Mouse (Mus musculus) limb, embryonic 12.5 days (tissue): ENCODE data around the gene Dock1. TPM values are rescaled to one million over a fixed set of nuclear protein-coding genes. Genes with fewer than 3 reads are reported as not detected.

Experiments
- ATAC-seq: fragments of 200-750 bp; cut with Nextera tagmentation; 2 replicates; pipeline ENCODE4 v1.8.0; 2017; ENCODE audit warnings: low read depth, moderate TSS enrichment; ENCODE audit not compliant: insufficient number of reproducible peaks, insufficient read depth, low FRiP score, low TSS enrichment
- H3K27ac ChIP-seq: fragments of 300-500 bp; sonication (generic); 2 replicates; pipeline ENCODE4 v1.5.1; 2016; ENCODE audit warnings: mild to moderate bottlenecking, moderate library complexity
- H3K27me3 ChIP-seq: fragments of 300-500 bp; sonication (generic); 2 replicates; pipeline ENCODE4 v1.6.1; 2016; ENCODE audit warnings: mild to moderate bottlenecking, moderate library complexity
- H3K36me3 ChIP-seq: fragments of 300-500 bp; sonication (generic); 2 replicates; pipeline ENCODE4 v1.6.1; 2016; ENCODE audit warnings: mild to moderate bottlenecking, moderate library complexity
- H3K4me1 ChIP-seq: fragments of 300-500 bp; sonication (generic); replicated peaks from 2 replicates; pipeline ENCODE4 v1.6.1; 2016
- H3K4me2 ChIP-seq: fragments of 300-500 bp; sonication (generic); 2 replicates; pipeline ENCODE4 v1.6.1; 2016; ENCODE audit warnings: mild to moderate bottlenecking, moderate library complexity
- H3K4me3 ChIP-seq: fragments of 300-500 bp; sonication (generic); replicated peaks from 2 replicates; pipeline ENCODE4 v1.5.1; 2016; ENCODE audit warnings: mild to moderate bottlenecking
- H3K9ac ChIP-seq: fragments of 300-500 bp; sonication (generic); replicated peaks from 2 replicates; pipeline ENCODE4 v1.6.1; 2016; ENCODE audit warnings: mild to moderate bottlenecking, moderate library complexity
- H3K9me3 ChIP-seq: fragments of 300-500 bp; sonication (generic); 2 replicates; pipeline ENCODE4 v1.6.1; 2016; ENCODE audit warnings: mild to moderate bottlenecking, moderate library complexity
- WGBS: fragments of 180-500 bp; shearing (Covaris S2); methylation state at CpG from one replicate; pipeline ENCODE4 v1.1.7; 2016; 5-methylcytosine and 5-hydroxymethylcytosine counted together
- polyA plus RNA-seq: library from polyadenylated mRNA; unstranded; fragments of >200 nt; fragmentation: Nextera tagmentation; extraction: Ambion mirVana; gene quantifications from 2 replicates; pipeline ENCODE4 v1.2.1, GENCODE M21; 2016

The Dock1 gene
- polyA plus RNA-seq, 1 experiment from 2014 or later = 47.9 TPM

DNA sequence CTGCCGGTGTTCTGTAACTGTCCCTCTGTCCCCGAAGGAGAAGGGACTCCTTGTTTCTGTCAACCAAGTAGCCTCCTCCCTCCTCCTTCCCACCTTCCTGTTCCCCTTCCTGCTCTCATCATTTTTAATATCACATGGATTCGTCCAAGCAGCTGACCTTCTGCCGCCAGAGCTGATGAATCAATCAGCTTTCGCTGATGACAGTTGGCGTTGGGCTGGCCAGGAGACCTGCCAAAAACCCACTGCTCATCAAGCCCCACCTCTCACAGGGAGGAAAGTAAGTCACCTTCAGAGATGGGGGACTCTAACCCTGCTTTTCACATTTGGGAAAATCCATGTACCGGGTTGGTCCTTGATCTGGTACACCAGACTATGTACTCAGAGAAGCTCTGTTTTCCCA, 87.2 kb downstream of the Dock1 start:
- Histone ChIP-seq H3K9ac (no peak overlapping the region), H3K4me2 (no peak overlapping the region), H3K36me3 (peaks cover 94% of the 10 kb centered on the region), H3K4me3 (no peak overlapping the region), H3K4me1 (no peaks in the 10 kb centered on the region), H3K27ac (no peak overlapping the region), H3K27me3 (no peaks in the 10 kb centered on the region), H3K9me3 (no peaks in the 10 kb centered on the region)
- WGBS = 91% methylated on average over 7 of the region's 7 CpGs
- no peak for ATAC-seq

DNA sequence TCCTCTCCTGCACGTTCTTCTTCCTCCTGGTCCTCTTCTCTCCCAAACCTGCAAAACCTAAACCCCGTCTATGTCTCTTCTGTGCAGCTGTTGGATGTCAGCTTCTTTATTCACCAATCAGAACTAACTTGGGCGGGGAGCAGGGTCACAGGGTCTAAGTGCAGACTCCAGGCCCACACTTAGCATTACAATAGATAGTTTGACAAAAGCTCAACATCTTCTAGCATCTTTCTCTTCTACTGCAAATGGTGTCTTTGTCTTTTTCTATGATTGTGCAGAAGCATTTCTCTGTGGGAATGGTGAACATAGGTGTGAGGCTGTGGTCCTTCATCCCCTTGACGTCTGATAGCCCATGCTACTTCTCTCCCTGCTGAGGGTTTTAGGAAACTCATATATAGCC, 91.3 kb downstream of the Dock1 start:
- Histone ChIP-seq H3K27ac (no peak overlapping the region), H3K4me2 (no peak overlapping the region), H3K36me3 (peaks cover 100% of the 10 kb centered on the region), H3K4me3 (no peak overlapping the region), H3K9ac (no peak overlapping the region), H3K4me1 (no peaks in the 10 kb centered on the region), H3K27me3 (no peaks in the 10 kb centered on the region), H3K9me3 (no peaks in the 10 kb centered on the region)
- ATAC-seq = no peak
- 87% methylated on average over 4 of the region's 4 CpGs for WGBS

DNA sequence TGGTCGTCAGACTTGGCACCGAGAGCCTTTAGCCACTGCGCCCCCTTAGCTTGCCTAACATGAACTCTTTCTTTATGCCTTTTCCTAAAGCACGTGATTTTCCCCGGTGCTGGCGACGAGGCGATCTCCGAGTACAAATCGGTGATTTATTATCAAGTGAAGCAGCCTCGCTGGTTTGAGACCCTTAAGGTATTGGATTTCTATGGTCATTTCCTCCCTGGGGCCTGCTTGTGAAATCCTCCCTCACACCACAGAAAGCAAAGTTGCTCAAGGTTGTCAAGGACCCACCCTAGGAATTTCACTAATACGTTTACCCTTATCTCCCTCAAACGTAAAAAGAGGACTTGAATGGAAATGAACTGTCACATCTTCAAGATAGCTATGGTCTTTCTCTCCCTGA, 94.7 kb downstream of the Dock1 start:
- no peaks in the 10 kb centered on the region for H3K27me3 ChIP-seq
- H3K4me3 ChIP-seq = no peak overlapping the region
- H3K4me1 ChIP-seq = no peaks in the 10 kb centered on the region
- no peak overlapping the region for H3K4me2 ChIP-seq
- WGBS = 78% methylated on average over 13 of the region's 13 CpGs
- H3K9ac ChIP-seq = no peak overlapping the region
- no peak for ATAC-seq
- no peak overlapping the region for H3K27ac ChIP-seq
- H3K9me3 ChIP-seq = no peaks in the 10 kb centered on the region
- H3K36me3 ChIP-seq = peaks cover 100% of the 10 kb centered on the region

DNA sequence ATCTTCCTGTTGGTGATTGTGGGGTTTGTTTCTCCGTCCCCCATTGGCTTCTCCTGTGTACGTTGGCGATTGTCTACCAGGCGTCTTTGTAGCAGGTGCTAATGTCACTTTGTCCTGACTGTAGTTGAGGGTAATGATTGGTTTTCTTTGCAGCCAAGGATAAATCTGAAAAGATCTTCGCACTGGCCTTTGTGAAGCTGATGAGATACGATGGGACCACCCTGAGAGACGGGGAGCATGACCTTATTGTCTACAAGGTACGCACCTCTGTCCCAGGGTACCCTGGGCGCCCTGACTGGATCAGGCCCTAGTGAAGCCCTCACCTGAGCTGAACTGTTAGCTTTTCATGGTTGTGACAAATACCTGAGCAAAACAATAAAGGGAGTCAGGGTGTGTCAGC, 100.9 kb downstream of the Dock1 start:
- H3K9ac ChIP-seq = no peak overlapping the region
- no peaks in the 10 kb centered on the region for H3K9me3 ChIP-seq
- 93% methylated on average over 9 of the region's 9 CpGs for WGBS
- no peak overlapping the region for H3K27ac ChIP-seq
- no peak overlapping the region for H3K4me3 ChIP-seq
- no peak for ATAC-seq
- H3K4me2 ChIP-seq = no peak overlapping the region
- no peaks in the 10 kb centered on the region for H3K27me3 ChIP-seq
- no peaks in the 10 kb centered on the region for H3K4me1 ChIP-seq
- peaks cover 89% of the 10 kb centered on the region for H3K36me3 ChIP-seq

DNA sequence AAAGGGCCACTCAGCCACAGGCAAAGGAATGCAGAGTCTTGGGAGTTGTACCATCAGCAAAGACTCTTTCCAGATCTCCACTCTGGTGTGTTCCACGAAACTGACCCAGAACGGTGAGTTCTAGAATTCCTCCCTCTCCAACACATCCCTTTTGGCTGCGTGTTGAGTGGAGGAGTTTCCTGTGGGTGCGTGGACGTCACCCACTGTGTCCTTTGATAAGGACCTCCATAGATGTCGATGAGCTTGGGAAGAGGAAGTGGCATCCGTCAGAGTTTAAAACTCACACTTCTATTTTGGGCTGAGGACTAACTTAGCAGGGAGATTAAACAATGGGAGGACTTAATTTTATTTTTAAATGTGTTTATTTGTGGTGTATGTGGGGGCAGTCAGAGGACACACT, 101.9 kb downstream of the Dock1 start:
- no peak overlapping the region for H3K4me2 ChIP-seq
- no peaks in the 10 kb centered on the region for H3K4me1 ChIP-seq
- WGBS = 92% methylated on average over 7 of the region's 7 CpGs
- H3K4me3 ChIP-seq = no peak overlapping the region
- H3K9me3 ChIP-seq = no peaks in the 10 kb centered on the region
- no peak overlapping the region for H3K27ac ChIP-seq
- ATAC-seq = no peak
- no peaks in the 10 kb centered on the region for H3K27me3 ChIP-seq
- H3K9ac ChIP-seq = no peak overlapping the region
- H3K36me3 ChIP-seq = peaks cover 84% of the 10 kb centered on the region

DNA sequence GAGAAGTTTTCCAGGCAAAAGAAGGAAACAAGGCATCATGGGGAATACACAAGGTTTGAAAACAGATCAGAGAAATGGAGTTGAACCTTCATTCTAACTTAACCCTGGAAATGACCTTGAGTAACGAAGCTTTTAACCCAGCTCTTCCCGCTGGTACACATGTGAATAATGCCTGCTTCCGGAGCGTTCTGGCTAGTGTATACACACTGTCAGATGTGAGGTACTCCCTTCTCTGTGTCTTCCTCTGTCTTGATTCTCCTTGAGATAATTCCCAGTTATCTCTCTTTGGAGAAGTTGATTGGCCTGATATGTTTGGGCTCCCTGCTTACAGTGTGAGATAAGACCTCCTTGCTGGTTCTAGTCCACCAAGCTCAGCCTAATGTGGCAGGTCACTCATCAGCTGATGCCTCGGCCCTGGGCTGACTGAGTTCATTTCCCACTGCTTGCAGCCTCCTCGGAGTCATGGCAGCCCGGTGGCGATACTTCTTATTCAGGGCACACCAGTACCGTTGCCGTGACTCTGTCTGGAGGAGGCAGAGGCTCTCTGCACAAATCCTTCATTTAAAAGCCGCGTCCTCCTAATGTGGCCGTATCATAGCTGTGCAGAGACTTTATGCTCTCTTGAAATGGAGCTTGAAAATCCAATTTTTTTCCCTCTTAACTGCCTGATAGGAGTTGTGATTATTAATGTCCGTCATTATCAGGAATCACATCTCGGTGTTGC, 102.6 kb downstream of the Dock1 start:
- H3K4me2 ChIP-seq = no peak overlapping the region
- no peaks in the 10 kb centered on the region for H3K9me3 ChIP-seq
- H3K27ac ChIP-seq = no peak overlapping the region
- H3K4me3 ChIP-seq = no peak overlapping the region
- WGBS = 92% methylated on average over 15 of the region's 15 CpGs
- H3K27me3 ChIP-seq = no peaks in the 10 kb centered on the region
- ATAC-seq = no peak
- no peaks in the 10 kb centered on the region for H3K4me1 ChIP-seq
- peaks cover 84% of the 10 kb centered on the region for H3K36me3 ChIP-seq
- H3K9ac ChIP-seq = no peak overlapping the region

DNA sequence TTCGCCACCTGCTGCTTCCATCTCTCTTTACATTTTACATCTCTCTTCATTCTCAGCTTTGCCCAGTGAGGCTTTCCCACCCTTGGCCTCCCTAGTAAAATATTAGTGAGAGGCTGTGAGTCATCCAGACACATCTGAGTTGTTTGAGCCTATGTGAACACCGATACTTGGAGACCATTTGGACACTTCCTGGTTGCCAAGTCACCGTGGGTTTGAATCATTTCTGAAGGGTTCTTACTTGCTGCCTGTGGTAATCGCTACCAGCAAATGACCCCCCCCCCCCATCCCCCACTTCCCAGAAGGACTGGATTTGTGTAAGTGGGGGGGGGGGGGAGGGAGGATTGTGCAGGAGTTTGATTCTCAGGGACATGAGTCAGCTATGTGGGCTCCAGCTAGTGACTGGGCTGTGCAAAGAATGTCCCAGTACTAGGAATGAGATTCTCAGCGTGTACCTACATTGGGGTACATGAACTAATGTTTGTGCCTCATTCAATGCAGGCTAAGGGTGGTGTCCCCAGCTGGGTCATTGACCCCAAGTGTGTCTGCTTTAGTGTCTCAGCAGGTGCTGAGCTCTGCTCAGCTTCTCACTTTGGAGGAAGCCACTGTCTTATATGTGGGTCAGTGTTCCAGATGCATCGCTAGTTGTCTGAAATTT, 103.4 kb downstream of the Dock1 start:
- Histone ChIP-seq H3K4me2 (no peak overlapping the region), H3K4me3 (no peak overlapping the region), H3K27me3 (no peaks in the 10 kb centered on the region), H3K9me3 (no peaks in the 10 kb centered on the region), H3K36me3 (peaks cover 83% of the 10 kb centered on the region), H3K27ac (no peak overlapping the region), H3K4me1 (no peaks in the 10 kb centered on the region), H3K9ac (no peak overlapping the region)
- ATAC-seq = no peak
- 86% methylated on average over 6 of the region's 6 CpGs for WGBS

DNA sequence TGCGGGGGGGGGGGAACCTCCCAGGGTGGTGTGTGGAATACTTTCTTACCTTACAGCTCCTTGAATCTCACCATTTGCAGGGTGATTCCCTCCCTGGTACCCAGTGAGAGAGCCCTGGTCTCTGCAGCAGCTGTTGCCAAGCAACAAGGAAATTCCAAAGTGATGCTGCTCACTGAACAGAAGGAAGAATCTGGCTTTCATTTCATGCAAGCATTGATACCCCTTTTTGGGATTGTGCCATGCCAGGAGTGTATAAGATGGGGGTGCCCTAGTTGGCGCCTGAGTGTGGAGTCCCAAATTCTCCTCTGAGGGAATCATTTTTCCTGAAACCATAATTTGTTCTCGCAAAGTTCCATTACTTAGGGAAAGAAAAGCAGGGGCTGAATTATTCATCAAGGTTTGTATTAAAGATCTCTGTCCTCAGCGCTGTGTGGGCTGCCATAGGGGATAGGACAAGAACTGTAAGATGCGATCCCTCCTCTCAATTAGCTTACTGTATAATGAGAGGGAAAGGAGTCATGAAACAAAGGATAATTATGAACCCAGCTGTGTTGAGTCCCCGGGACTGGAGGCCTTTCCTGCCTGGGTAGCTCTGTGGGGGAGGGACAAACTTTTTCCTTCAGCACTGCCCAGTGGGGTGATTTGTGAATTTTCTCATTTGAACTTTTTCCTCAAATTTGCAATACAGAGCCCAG, 104.2 kb downstream of the Dock1 start:
- Histone ChIP-seq H3K9ac (no peak overlapping the region), H3K27ac (no peak overlapping the region), H3K9me3 (no peaks in the 10 kb centered on the region), H3K27me3 (no peaks in the 10 kb centered on the region), H3K4me2 (no peak overlapping the region), H3K36me3 (peaks cover 82% of the 10 kb centered on the region), H3K4me1 (no peaks in the 10 kb centered on the region), H3K4me3 (no peak overlapping the region)
- 83% methylated on average over 6 of the region's 6 CpGs for WGBS
- no peak for ATAC-seq

DNA sequence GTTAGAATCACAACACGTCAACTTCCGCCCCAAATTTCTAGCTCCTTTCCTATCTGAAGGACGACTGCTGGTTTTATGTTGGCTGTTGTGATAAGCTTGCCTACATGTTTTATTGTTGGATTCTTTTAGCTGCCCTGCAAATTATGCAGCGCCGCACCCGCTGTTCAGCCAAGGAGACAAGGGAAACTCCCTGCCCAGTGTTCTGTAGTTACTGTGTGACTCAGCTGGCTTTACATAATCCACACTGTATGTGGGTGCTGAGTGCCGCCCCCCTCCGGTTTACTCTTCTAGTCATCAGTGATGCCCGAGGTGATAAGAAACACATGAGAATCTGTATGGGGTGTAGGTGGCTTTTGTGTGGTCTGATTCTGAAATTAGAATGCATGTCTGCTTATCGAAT, 105.2 kb downstream of the Dock1 start:
- H3K36me3 ChIP-seq = peaks cover 79% of the 10 kb centered on the region
- 94% methylated on average over 10 of the region's 10 CpGs for whole genome bisulfite sequencing

DNA sequence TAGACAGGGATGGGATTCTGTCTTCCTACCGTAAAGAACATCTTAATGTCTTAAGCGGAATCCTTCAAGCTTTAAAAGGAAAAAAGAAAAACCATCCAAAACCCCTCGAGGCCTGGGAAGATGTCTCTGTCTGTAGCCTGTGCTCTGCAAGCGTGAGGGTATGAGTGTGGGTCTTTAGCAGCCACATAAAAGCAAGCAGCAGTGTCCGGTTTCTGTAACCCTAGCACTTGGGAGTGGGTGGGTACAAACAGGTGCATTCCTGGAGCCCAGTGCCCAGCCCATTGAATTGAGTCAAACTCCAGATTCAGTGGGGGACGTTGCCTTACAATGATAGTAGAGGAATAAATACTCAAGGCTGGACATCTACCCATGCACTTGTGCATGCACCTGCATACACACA, 105.9 kb downstream of the Dock1 start:
- no peak overlapping the region for H3K4me2 ChIP-seq
- H3K9me3 ChIP-seq = no peaks in the 10 kb centered on the region
- H3K27ac ChIP-seq = no peak overlapping the region
- no peaks in the 10 kb centered on the region for H3K27me3 ChIP-seq
- WGBS = 83% methylated on average over 6 of the region's 6 CpGs
- no peak overlapping the region for H3K9ac ChIP-seq
- no peaks in the 10 kb centered on the region for H3K4me1 ChIP-seq
- H3K4me3 ChIP-seq = no peak overlapping the region
- ATAC-seq = no peak
- H3K36me3 ChIP-seq = peaks cover 74% of the 10 kb centered on the region

More for the DNA sequence above, 105.2 kb downstream of the Dock1 start:
- Histone ChIP-seq H3K4me3 (no peak overlapping the region), H3K9ac (no peak overlapping the region), H3K4me1 (no peaks in the 10 kb centered on the region), H3K27me3 (no peaks in the 10 kb centered on the region), H3K4me2 (no peak overlapping the region), H3K27ac (no peak overlapping the region), H3K9me3 (no peaks in the 10 kb centered on the region)
- no peak for ATAC-seq

DNA sequence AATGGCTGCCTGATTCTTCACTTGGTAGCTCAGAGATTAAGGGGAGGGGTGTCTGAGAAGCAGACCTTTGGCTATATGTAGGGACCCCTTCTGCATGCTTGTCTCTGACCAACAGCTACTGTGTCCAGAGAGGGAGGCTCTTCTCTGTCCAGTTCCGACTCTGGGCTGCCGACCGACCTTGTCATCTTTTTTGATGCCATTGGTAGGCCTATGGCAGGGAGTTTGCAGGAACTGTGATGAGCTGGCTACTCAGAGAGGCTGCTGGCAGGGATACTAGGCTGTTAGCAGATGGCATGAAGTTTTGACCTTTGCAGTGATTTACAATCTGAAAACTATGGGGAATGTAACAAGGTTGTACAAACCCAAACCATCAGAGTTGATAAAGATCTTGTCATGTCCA, 109.3 kb downstream of the Dock1 start:
- no peak overlapping the region for H3K4me2 ChIP-seq
- no peaks in the 10 kb centered on the region for H3K9me3 ChIP-seq
- no peak overlapping the region for H3K9ac ChIP-seq
- H3K27ac ChIP-seq = no peak overlapping the region
- H3K4me3 ChIP-seq = no peak overlapping the region
- no peaks in the 10 kb centered on the region for H3K27me3 ChIP-seq
- WGBS = 96% methylated on average over 3 of the region's 3 CpGs
- H3K4me1 ChIP-seq = no peaks in the 10 kb centered on the region
- peaks cover 68% of the 10 kb centered on the region for H3K36me3 ChIP-seq
- no peak for ATAC-seq
